Mouse (Mus musculus): Measurements from ENCODE around the gene Pip4k2c.
"Not testable (repeated sequence)": the region's sequence is repeated elsewhere in the genome, so short reads cannot be mapped to it uniquely, and the experiment has no call there.

GRCm38 (mm10) chr10:127192057-127192328 lies 19.4 kb downstream of the Pip4k2c start:
- TF ChIP-seq GATA2 (IDR thresholded peaks at IDR 0.05; ENCODE audit: borderline replicate concordance, low read depth, low read length); CTCF (IDR thresholded peaks at IDR 0.05; ENCODE audit: low read depth, low read length); POLR2AphosphoS5 (IDR thresholded peaks at IDR 0.05; ENCODE audit: insufficient replicate concordance, low read depth, low read length); TAL1 (conservative IDR thresholded peaks at IDR 0.05; ENCODE audit: low read depth, low read length); GATA1 (IDR thresholded peaks at IDR 0.05; ENCODE audit: borderline replicate concordance, low read length): not testable (repeated sequence)

All from G1E (cell line).